ENCODE assay signal across 9 mouse cellular contexts in the genomic region with DNA sequence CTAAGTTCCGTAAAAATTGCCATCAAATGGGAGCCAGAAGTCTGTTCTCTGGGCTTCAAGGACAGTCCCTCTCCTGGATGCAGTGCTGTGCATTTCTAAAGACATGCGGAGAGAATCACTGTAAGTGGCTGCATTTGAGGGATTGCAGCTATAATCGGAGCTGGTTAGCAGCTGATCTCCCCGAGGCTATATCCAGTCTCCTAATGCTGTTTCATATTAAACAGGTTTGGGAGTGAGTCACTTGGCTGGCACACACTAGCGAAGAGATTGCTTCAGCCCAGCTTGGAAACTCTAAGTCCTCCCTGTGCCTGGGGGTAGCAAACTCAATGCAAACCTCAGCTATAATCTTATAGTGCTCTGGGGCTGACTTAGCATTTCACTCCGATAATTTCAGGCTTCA. TPM values are rescaled to one million over a fixed set of nuclear protein-coding genes. Genes with fewer than 3 reads are reported as not detected.
DNase-seq lines count a peak whose midpoint lies in the region; ATAC-seq and TF ChIP-seq lines count a peak whose summit lies in the region.
"Had no signal": no experiment of that assay in that cellular context is flagged by ENCODE, and none has a peak within 500 bp of the region (broad histone marks: within the 10 kb centered on the region; RNA-seq: fewer than 3 reads in every experiment).

No protein-coding gene starts in this region.

- DNase-seq in kidney, adult 11 months, result peak; percentile 62
- no peak for DNase-seq in kidney, postnatal 10 days
- DNase-seq in adrenal gland, postnatal 36 days, result peak; percentile 44 to 50
- peak; percentile 49 to 58 for DNase-seq in kidney, adult 8-10 months
- no peak for DNase-seq in ovary, postnatal 14 days (ENCODE audit: low spot score)
- DNase-seq in liver, postnatal 0 days, result no peak
- DNase-seq: liver, embryonic 13.5 days had no signal

- no peaks in the 10 kb centered on the region for H3K36me3 ChIP-seq in neural tube, embryonic 12.5 days
- no peaks in the 10 kb centered on the region for H3K36me3 ChIP-seq in liver, postnatal 0 days (replicated peaks; ENCODE audit: insufficient read depth, low read length)
- H3K36me3 ChIP-seq: liver, embryonic 13.5 days had no signal

- H3K9ac ChIP-seq in neural tube, embryonic 12.5 days, result no peak overlapping the region
- no peak overlapping the region for H3K9ac ChIP-seq in liver, postnatal 0 days (replicated peaks)
- H3K9ac ChIP-seq: liver, embryonic 13.5 days had no signal

- H3K27me3 ChIP-seq in neural tube, embryonic 12.5 days (replicated peaks), result no peaks in the 10 kb centered on the region
- H3K27me3 ChIP-seq in liver, postnatal 0 days (ENCODE audit: insufficient read depth, low read length), result no peaks in the 10 kb centered on the region
- H3K27me3 ChIP-seq: liver, embryonic 13.5 days had no signal

- H3K4me3 ChIP-seq in neural tube, embryonic 12.5 days, result no peak overlapping the region
- H3K4me3 ChIP-seq in liver, postnatal 0 days (ENCODE audit: low read depth, low read length), result no peak overlapping the region
- H3K4me3 ChIP-seq: liver, embryonic 13.5 days had no signal

- peak; percentile 50; the same call in 1 of the 2 replicates for ATAC-seq in neural tube, embryonic 12.5 days (ENCODE audit: low FRiP score, low read depth)
- ATAC-seq in liver, postnatal 0 days, result no peak
- no peak for ATAC-seq in cerebellum, adult (ENCODE audit: insufficient number of reproducible peaks, low FRiP score, low TSS enrichment)

- no peak for TF ChIP-seq CTCF in liver, postnatal 0 days (IDR thresholded peaks at IDR 0.05; ENCODE audit: low read depth)

- WGBS in neural tube, embryonic 12.5 days, result 60% methylated on average over 6 of the region's 6 CpGs
- WGBS in liver, postnatal 0 days (ENCODE audit: insufficient replicate concordance), result 71% methylated on average over 6 of the region's 6 CpGs

- no peaks in the 10 kb centered on the region for H3K4me1 ChIP-seq in neural tube, embryonic 12.5 days
- H3K4me1 ChIP-seq in liver, postnatal 0 days (ENCODE audit: insufficient read depth), result 0 out of 2 replicates have a peak, but pooled peaks cover 7% of the 10 kb centered on the region
- H3K4me1 ChIP-seq: liver, embryonic 13.5 days had no signal

- no peaks in the 10 kb centered on the region for H3K9me3 ChIP-seq in neural tube, embryonic 12.5 days
- no peaks in the 10 kb centered on the region for H3K9me3 ChIP-seq in liver, postnatal 0 days (ENCODE audit: low read length)
- H3K9me3 ChIP-seq: liver, embryonic 13.5 days had no signal

- H3K27ac ChIP-seq in neural tube, embryonic 12.5 days, result no peak overlapping the region
- no peak overlapping the region for H3K27ac ChIP-seq in liver, postnatal 0 days (ENCODE audit: low read depth)
- H3K27ac ChIP-seq: liver, embryonic 13.5 days had no signal

- no peak overlapping the region for H3K4me2 ChIP-seq in neural tube, embryonic 12.5 days (replicated peaks)
- no peak overlapping the region for H3K4me2 ChIP-seq in liver, postnatal 0 days (ENCODE audit: low read depth, low read length)
- H3K4me2 ChIP-seq: liver, embryonic 13.5 days had no signal

- TF ChIP-seq EP300 in liver, postnatal 0 days (IDR thresholded peaks at IDR 0.05; ENCODE audit: low read depth), result no peak

RNA-seq across cellular contexts. Expression of a gene that starts 14.0 kb away (rescaled TPM):
- total RNA-seq in adrenal gland, postnatal 36 days (2021), result 10 to 100 TPM; 22.2 to 27.7 TPM
- 20.3 and 20.7 TPM in 2 replicates for polyA plus RNA-seq in neural tube, embryonic 12.5 days (2016; fragmentation: Nextera tagmentation; extraction: Ambion mirVana)
- polyA plus RNA-seq in liver, postnatal 0 days (2015; fragmentation: Nextera tagmentation; extraction: Ambion mirVana), result 2.4 and 2.6 TPM in 2 replicates

Comparison
In these comparisons a context has a peak if more than half of its experiments do, and no peak if none do; other contexts are left out.
1. DNase-seq: peak in kidney, adult 11 months (single experiment), adrenal gland, postnatal 36 days (2 of 2) and kidney, adult 8-10 months (2 of 2); none in kidney, postnatal 10 days (single experiment), ovary, postnatal 14 days (single experiment) and liver, postnatal 0 days (single experiment).